Mouse (Mus musculus) erythroblast, adult 5-6 weeks (primary cell): ENCODE measurements around the gene Gm10134. TPM values are rescaled to one million over a fixed set of nuclear protein-coding genes. Genes with fewer than 3 reads are reported as not detected.
A peak's percentile ranks its signal among the peaks of the same experiment; 100 is the strongest.
"Not testable (repeated sequence)": the region's sequence is repeated elsewhere in the genome, so short reads cannot be mapped to it uniquely, and the experiment has no call there.

Source experiments
- ATAC-seq: replicated peaks from 2 replicates; pipeline ENCODE4 v1.8.0; 2016; ENCODE audit warnings: moderate number of reproducible peaks, mild to moderate bottlenecking, moderate TSS enrichment, inconsistent platforms; ENCODE audit not compliant: poor library complexity, low FRiP score, severe bottlenecking
- total RNA-seq, 2 experiments: library from RNA; stranded (forward) in 1 of 2; stranded (reverse) in 1 of 2; fragments of 150-400 nt in 1 of 2; fragments of 200-764, 138-1000 nt in 1 of 2; gene quantifications; 2 replicates each; pipeline versions ENCODE4 v1.2.3 to v1.2.4; 2015 to 2017; ENCODE audit warnings: low replicate concordance in 2 of 2

Gene Gm10134
- total RNA-seq (2015; ENCODE audit: low replicate concordance) (5.9 TPM in 1 of 2 replicates, not detected in the other), total RNA-seq (2017; ENCODE audit: low replicate concordance) (not detected in 2 replicates)

DNA sequence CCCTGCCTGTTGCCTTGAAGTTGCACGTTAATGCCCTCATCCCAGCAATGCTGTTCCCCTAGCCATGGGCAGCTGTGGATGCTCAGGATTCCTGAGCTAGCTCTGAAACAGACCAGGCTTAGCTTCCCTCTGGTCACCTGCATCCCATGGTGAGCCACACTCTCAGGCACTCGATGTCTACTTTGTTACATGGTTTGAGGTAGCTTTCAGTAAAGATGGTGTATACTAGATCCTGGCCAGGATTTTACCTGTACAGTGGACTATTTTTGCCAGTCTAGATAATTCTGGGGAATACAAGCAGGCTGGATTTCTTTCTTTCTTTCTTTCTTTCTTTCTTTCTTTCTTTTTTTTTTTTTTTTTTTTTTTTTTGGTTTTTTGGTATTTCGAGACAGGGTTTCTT, at the start of gene Gm10134:
Gene Gm10134, plus strand, starts transcription at position 301 of the 400 bp plus-strand sequence.
- no peak for ATAC-seq

DNA sequence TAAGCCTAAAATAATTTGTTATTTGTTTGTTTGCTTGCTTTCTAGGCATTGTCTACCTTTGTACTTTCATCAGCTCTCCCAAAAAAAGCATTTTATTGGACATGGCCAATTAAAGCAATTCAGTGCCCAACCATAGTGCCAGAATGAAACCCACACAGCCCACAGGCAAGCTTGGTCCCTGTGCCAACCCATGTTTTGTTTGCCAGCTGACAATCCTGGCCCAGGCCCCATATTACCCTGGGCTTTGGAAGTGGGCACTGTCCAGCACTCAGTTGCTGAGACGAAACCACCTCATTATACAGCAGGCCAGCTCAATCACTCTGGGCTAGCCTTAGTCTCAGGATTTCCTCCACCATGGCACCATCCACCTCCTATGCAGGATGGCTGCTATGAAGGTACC, 49.3 kb upstream of the Gm10134 start:
- ATAC-seq = no peak

DNA sequence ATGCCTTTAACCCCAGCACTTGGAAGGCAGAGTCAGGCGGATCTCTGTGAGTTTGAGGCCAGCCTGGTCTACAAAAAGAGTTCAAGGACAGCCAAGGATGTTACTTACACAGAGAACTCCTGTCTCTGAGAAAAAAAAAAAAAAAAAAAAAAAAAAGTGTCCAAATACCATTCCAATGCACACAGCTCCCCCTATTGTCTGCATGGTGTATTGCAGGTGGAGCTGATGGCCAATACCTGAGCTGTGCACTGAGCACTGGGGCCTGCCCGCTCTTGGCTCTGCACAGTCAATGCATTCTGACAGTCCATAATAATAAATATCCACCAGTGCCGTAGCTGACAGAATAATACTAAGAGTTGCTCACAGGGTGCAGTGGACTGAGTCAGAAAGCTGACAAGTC, 42.0 kb upstream of the Gm10134 start:
- peak; percentile 71; the same call in 1 of the 2 replicates for ATAC-seq

DNA sequence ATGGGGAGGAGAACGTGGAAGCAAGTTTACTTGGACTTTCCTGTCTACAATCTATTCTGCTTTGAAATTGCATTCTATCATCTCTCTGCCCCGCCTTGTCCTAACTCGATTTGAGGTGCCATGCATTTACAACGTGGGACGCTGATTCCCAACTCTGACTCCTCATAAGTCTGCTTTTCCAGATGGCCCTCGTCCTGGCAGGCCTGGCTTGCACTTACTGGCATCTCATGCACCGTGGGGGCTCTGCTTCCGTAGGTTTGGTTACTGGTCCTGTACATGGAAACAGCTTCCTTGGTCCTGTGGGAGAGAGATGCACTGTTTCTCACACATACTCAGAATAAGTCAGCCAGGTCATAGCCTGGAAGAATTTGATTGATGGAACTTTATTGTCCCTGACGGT, 41.0 kb upstream of the Gm10134 start:
- ATAC-seq = no peak

DNA sequence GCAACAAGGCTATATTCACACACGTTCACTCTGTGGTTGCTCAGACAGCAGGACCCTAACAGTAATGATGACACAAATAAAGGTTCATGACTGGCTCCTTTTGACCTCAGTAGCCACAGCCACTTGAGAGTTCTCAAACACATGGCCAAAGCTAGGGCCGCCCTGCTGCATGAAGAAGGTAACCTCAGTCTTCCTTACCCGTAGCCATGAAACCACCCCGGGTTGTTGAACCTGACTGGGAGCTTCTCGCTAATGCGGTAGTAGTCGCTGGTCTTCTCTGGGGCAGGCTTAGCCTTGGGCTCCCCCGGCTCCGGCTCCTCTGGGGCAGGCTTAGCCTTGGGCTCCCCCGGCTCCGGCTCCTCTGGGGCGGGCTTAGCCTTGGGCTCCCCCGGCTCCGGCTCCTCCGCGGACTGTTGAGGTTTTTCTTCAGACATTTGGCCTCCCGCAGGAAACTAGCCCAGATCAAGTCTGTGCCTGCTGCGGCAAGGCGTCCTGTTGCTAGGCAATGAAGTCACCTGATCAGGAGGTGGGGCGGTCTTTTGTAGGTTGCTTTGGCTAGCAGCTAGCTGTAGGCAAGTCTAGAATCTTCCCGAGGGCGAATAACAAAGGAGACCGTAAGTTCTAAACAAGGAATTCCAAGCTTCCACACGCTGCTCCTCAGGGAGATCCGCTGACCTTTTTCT, 39.9 kb upstream of the Gm10134 start, which contains the start of gene 1700007K13Rik:
Gene 1700007K13Rik, minus strand, starts transcription at position 497 of the 683 bp plus-strand sequence.
- ATAC-seq = no peak

DNA sequence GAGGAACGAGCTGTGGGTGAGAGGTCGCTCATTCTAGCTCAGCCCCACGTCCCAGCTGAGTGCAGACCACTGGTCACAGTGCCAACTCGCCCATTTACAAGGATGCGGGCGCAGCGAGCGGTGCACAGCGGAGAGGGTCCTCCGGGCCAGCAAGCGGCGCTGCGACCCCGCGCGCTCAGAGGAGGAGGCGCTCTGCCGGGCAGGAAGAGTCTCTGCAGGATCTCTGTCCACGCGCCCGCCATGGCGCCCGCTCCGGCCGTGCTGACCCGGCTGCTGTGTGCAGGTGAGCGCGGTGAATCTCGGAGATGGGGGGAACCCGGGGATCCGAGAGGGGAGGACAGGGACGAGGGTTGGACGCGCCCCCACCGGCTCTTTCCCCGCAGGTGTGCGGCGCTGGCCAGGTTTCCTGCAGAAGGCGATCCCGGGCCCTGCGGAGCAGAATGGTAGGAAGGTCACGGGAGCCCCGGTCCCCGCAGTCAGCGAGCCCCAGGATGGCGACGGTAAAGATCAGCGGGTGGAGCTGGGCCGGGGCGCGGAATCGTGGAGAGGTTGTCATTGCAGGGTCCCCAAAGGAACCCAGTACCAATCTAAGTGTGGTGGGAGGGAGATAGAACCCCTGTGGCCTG, 37.9 kb upstream of the Gm10134 start, which contains the start of gene Mrps2:
Gene Mrps2, plus strand, starts transcription at position 207 of the 626 bp plus-strand sequence.
- ATAC-seq = 0 out of 2 replicates have a peak, but pooled peaks have one; percentile 51

DNA sequence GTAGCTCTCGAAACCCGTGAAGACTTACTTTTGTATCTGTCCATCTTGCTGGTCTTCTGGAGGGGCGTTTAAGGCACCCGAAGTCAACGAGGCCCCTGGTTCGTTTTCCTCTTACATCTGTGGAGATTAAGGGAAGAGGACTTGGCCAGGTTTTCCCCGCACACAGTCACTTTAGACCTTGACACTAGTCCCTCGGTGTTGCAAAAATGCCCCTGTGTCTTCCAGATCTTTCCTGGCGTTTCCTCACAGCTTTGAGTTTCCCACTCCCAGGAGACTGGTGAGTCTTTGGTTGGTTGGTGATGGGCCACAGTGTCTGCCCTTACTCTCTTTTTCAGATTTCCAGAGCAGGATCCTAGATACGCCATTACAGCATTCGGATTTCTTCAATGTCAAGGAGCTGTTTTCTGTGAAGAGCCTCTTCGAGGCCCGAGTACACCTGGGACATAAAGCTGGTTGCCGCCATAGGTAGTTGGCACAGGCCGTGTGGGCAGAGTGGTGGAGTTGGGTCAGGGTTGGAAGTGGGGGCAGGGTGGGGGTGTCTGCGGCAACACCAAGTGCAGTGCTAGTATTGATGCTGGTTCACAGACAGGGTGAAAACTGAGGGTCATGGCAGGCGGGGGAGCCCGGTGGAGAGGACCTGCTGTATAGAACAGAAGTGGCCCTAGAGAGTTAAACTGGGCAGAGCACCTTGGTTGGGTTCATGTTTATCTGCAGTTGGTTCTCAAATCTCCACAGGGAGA, 37.2 kb upstream of the Gm10134 start:
- no peak for ATAC-seq

DNA sequence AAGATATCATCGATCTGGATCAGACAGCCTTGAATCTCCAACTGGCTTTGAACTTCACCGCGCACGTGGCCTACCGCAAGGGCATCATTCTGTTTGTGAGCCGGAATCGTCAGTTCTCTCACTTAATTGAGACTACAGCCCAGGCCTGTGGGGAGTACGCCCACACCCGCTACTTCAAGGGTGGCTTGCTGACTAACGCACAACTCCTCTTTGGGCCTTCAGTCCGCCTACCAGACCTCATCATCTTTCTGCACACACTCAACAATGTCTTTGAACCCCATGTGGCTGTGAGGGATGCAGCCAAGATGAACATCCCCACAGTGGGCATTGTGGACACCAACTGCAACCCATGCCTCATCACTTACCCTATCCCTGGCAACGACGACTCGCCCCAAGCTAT, 36.4 kb upstream of the Gm10134 start:
- no peak for ATAC-seq

DNA sequence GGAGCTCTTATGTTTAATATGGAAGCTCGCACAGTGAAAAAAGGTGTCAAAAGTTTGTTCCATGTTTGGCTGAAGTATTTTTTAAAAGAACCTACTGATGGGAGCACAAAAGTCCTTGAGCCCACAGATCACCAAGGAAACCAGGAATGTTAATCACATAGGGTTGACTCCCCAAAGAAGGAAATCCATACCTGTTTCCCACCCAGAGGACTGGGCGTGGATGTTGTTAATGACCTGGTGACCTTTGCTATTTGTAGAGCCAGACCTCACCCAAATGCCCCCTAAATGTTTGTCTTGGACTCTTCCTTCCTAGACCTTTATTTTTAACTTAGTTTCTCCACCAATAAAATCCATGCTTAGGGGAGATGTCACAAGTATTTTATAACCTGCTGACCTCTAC, 35.3 kb upstream of the Gm10134 start:
- ATAC-seq = no peak

DNA sequence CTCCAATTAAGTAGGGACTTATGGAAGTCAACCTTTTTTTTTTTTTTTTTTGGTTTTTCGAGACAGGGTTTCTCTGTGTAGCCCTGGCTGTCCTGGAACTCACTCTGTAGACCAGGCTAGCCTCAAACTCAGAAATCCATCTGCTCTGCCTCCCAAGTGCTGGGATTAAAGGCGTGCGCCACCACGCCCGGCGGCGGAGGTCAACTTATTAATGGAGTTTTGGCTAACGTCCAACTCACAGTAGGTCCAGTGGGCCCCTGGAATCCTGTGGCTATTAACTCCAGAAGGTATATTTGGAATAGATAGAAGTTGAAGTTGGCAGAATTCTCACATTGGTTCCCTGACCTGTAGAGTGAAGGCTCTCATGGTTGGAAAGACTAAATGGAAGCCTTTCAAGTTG, 33.9 kb upstream of the Gm10134 start:
- not testable (repeated sequence) for ATAC-seq

DNA sequence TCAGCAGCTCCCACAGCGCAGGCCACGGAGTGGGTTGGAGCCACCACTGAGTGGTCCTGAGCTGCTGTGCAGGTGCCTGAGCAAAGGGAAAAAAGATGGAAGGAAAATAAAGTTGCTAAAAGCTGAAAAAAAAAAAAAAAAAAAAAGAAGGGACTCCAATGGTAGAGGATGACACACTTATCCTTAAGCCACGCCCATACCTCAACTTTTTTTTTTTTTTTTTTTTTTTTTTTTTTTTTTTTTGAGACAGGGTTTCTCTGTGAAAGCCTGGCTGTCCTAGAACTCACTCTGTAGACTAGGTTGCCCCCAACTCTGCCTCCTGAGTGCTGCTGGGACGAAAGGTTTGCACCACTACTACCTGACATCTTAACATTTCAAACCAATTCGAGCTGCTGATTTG, 27.9 kb upstream of the Gm10134 start:
- ATAC-seq = not testable (repeated sequence)

DNA sequence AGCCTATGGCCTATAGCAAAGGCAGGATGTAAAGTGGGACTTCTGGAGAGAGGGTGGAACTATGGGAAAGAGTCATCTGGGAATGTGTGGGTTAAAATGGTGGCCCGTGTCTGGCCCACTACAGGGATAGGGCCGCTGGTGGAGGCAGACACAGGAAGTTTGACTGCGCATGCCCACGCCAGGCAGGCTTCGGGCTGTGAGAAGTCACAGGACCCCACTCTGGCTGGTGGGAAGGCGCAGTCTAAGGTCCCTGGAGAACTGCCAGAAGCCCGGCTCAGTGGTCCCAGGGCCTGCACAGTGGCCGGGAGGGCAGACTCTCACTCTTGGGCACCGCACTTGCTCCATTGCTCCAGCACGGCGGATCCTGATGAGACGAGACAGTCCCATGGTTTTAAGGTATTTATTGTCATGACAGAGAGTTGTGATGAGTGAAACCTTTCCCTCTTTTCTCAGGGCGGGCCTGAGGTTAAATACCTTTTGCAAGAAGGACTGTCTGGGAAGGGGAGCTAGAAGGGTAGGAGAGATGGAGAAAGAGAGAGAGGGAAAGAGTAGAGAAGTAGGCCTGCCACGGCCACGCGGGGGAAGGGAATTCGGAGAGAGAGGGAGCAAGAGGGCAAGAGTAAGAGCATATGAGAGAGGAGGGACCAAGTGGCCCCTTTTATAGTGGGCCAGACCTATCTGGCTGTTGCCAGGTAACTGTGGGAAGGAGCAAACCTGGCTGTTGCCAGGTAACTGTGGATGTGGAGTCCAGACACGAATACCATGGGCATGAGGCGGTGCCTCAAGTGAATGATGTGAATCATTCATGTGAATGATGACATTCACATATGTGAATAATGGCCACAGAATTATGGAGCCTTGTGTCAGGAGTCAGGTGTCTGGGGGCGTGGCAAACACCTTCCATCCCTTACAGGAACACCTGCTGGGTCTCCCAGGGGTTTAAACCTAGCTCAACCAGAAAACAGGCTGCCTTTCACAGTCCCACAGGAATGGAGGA, 26.4 kb upstream of the Gm10134 start:
- ATAC-seq = no peak

DNA sequence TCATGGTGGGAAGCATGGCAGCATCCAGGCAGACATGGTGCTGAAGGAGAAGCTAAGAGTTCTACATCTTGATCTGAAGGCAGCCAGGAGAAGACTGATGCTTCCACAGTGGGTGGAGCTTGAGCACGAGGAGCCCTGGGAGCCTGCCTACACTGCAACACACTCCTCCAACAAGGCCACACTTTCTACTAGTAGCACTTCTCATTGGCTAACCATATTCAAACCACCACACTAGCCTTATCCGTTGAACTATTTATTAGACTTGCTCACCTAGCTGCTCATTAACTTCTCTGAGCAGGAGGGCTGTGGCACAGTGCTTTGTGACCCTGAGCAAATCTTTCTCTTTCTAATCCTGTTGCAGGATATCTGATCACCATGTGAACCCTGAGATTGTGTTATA, 22.0 kb upstream of the Gm10134 start:
- no peak for ATAC-seq

DNA sequence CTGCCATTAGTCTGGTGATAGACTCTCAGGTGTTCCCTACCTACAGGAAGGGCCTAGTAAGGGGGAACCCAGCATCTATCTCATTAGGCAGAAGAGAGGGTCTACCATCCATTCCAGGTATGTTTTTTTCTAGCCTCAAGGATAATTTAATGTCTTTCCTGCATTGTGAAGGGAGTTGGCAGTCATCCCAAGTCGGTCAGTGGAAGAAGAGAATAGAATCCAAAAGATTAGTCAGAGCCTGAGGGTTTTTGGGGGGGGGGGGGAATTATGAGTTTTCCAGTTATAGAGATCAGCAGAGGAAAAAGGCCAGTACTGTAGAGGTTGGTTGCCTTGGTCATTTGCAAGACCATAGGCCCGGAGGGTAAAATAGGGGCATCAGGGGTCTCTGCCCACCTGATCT, 11.4 kb upstream of the Gm10134 start:
- ATAC-seq = no peak

DNA sequence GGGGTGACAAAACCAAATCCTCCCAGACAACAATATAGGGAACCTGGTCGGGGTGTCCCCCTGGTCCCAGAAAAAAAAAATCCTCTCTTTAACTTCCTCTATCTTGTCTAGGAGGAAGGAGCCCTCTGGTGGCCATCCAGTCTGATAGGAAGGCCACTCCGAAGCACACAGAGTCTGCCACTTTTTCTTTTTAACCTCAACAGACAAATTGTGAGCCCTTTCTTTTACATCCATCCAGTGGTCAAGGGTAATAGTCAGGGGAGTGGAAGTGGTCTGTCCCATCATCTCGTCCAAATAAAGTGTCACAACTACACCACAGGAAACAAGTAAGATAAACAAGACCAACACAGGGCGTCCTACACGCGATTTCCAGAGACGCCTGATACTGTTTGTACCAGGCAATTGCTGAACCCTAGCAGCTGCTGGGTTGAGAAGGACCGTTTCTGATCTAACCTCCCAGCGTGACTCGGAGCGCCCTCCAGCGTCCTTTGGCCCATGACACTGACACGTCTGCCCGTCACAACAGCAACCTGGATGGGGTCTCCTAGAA, 10.6 kb upstream of the Gm10134 start:
- no peak for ATAC-seq

DNA sequence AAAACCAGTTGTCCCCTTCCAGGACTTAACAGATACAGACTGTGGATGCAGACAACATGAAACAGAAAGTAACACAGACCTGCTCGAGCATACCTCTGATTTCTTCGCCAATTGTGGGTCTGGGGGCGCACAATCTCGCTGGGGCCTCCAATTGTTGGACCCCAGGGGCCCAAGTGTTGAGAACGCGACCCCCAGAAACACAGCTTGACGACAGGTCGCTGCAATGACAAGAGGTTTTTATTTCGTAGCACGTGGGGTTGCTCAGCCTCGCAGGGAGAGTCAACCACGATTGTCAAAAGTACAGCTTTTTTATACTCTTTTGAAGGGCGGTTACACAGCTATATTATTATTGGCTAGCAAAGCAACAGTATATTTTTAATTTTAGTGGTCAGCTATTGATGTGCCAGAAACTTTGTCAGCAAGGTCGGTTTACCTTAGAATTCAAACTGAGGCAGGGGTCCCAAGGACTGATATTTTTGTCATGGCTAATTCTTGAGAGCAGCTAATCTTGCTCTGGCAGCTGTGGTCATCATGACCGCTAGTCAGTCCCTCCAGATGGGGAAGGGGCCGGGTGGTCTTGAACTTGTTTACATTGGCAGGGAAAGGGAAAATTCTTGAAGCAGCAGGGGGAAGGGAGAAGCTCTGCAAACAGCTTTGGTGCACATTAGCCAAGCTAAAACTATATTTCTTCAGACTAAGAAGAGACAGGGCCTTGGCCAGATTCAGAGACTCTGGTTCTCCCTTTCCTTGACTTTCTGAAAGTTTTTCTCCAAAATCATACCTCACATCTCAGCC, 9.9 kb upstream of the Gm10134 start:
- ATAC-seq = no peak

DNA sequence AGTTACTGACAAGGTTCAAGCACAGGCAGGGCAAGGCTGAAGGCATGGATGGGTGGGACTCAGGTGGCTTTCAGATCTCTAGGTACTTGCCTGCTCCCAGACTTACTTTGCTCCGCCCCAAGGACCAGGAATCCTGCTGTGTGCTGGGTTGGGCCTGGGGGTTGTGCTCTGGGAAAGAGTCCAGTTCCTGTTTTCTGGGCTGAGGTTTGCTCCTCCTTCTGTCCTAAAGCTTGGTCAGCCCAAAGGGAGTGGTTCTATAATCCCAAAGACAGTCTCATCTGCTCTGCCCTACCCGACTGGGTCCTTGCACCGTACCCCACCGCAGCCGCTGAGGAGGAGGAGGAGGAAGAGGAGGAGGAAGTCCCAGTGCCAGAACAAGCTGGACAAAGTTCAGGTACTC, 9.2 kb upstream of the Gm10134 start, which contains the start of gene Gbgt1:
Gene Gbgt1, plus strand, starts transcription at position 221 of the 400 bp plus-strand sequence.
- ATAC-seq = no peak

DNA sequence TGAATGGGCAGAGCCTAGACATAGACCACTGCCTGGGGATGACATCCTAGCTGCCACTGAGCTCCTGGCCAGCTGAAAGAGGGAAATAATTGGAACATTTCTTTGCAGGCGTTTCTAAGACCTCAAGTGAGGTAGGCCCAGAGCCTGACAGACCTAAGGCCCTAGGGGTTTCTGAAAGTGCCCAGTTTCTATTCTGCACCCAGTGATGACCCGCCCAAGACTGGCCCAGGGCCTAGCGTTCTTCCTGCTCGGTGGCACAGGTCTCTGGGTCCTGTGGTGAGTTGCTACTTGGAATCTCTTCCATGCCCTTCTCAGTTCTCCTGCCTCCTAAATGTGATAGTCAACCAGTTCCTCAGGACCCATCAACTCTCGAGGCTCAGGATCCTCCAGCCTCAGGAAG, 8.3 kb upstream of the Gm10134 start:
- ATAC-seq = no peak
